Mouse (Mus musculus): ENCODE data around the gene Krt84.

DNA sequence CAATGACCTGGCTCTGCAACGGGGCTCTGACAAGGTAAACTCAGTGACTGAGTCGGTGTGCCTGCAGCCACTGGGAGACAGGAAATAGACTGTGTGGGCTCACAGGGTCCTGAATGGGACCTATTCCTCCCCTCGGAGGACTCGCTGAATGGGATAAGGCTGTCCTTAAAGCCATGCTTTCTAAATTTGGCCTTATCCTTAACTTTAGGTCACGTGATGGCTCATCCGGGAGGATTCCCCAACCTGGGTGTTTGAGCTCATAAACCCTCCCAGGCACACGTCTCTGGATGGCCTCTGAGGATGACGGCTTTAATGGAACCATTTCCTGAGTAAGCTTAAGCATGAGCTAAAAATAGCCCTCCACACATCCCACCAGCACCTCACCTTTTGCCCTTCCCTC is 39.9 kb downstream of the Krt84 start:
- TF ChIP-seq POLR2A (IDR thresholded peaks at IDR 0.05; ENCODE audit: borderline replicate concordance, low read depth, low read length) (no peak), CTCF (IDR thresholded peaks at IDR 0.05; ENCODE audit: low read depth, low read length) (no peak)
